In genomic region chr13:42331104-42331503, GRCm38 (mm10) we compare ENCODE assay signal across 18 mouse cellular contexts. TPM values are rescaled to one million over a fixed set of nuclear protein-coding genes. Genes with fewer than 3 reads are reported as not detected.
DNase-seq lines count a peak whose midpoint lies in the region; ATAC-seq lines count a peak whose summit lies in the region.
"Had no signal": no experiment of that assay in that cellular context is flagged by ENCODE, and none has a peak within 500 bp of the region (broad histone marks: within the 10 kb centered on the region; RNA-seq: fewer than 3 reads in every experiment).

No protein-coding gene starts in this region.

- peak; percentile 2 for DNase-seq in A20 (ENCODE audit: low read depth, low spot score)
- DNase-seq in c-Kit-positive CD71-positive TER-119-positive erythroid progenitor cells, embryonic 14.5 days (ENCODE audit: low spot score): no peak
- DNase-seq in liver: no peak
- DNase-seq in right cerebral cortex, postnatal 25 days: no peak
- DNase-seq: adrenal gland, adult 2 months; adrenal gland, postnatal 10 days; adrenal gland, postnatal 25 days; cerebellum, adult 11-12 months; cerebellum, adult 2 months; cerebellum, adult 9-10 months; cerebellum, postnatal 10 days; cerebellum, postnatal 25 days; forebrain, postnatal 0 days had no signal

- ATAC-seq in megakaryocyte, adult 5-6 weeks (ENCODE audit: poor library complexity, severe bottlenecking): peak; percentile 20; the same call in 1 of the 2 replicates
- peak; percentile 60; the same call in 1 of the 2 replicates for ATAC-seq in monocyte, adult 5-6 weeks (replicated peaks; ENCODE audit: insufficient number of reproducible peaks, low FRiP score, low TSS enrichment, poor library complexity, severe bottlenecking)
- ATAC-seq: forebrain, embryonic 13.5 days; forebrain, embryonic 15.5 days; forebrain, postnatal 0 days had no signal

RNA-seq across cellular contexts. Expression of gene Edn1, which starts 29.8 kb away (rescaled TPM):
- total RNA-seq in megakaryocyte, adult 5-6 weeks (2015): 0.25 and 0.36 TPM in 2 replicates
- not detected in 2 replicates for total RNA-seq in megakaryocyte, adult 5-6 weeks (2017)
- total RNA-seq in monocyte, adult 5-6 weeks (2017): 0.29 TPM in 1 of 3 replicates, not detected in the others
- total RNA-seq: MEL had no signal
